8 mouse cellular contexts compared by ENCODE assay signal in the genomic region with DNA sequence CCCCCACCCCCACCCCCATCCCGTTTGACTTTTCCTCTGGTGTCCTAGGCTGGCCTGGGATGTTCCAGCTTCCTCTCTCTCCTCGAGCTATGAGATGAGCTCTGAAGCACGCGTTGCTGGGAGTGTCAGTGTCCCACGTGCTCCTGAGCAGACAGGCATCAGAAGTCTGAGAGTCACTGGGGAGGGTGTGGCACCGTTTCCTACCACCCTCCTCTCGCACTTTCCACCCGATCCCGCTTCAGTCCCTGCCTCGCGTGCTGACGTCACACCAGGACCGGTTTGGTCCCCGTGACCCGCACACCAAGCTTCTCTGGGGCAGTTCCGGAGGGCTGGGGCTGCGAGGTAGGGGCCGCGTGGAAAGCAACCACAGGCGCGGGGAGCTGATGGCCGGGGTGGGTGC. TPM values are rescaled to one million over a fixed set of nuclear protein-coding genes. Genes with fewer than 3 reads are reported as not detected.
A peak's percentile ranks its signal among the peaks of the same experiment; 100 is the strongest.
DNase-seq lines count a peak whose midpoint lies in the region; ATAC-seq and TF ChIP-seq lines count a peak whose summit lies in the region.

No protein-coding gene starts in this region.

- no peaks in the 10 kb centered on the region for H3K36me3 ChIP-seq in forebrain, embryonic 13.5 days (ENCODE audit: poor library complexity, severe bottlenecking)
- no peaks in the 10 kb centered on the region for H3K36me3 ChIP-seq in intestine, postnatal 0 days (ENCODE audit: control insufficient read depth, insufficient read depth)
- no peaks in the 10 kb centered on the region for H3K36me3 ChIP-seq in small intestine, adult 2 months (ENCODE audit: control insufficient read depth, insufficient read depth, low read length)

- ATAC-seq in forebrain, embryonic 13.5 days: no peak
- peak; percentile 48; the same call in 1 of the 2 replicates for ATAC-seq in intestine, postnatal 0 days
- ATAC-seq in cerebellum, adult (ENCODE audit: insufficient number of reproducible peaks, low FRiP score, low TSS enrichment): no peak

- H3K27ac ChIP-seq in forebrain, embryonic 13.5 days: no peak overlapping the region
- no peak overlapping the region for H3K27ac ChIP-seq in intestine, postnatal 0 days (ENCODE audit: low read depth, low read length)
- H3K27ac ChIP-seq in small intestine, adult 2 months (ENCODE audit: insufficient read depth, low read depth, low read length): no peak overlapping the region

- under 1% methylated on average over 21 of the region's 22 CpGs for WGBS in forebrain, embryonic 13.5 days
- 0% methylated on average over 22 of the region's 22 CpGs for WGBS in intestine, postnatal 0 days
- WGBS in small intestine, adult 2 months: under 1% methylated on average over 22 of the region's 22 CpGs

- no peak for TF ChIP-seq CTCF in intestine, postnatal 0 days (IDR thresholded peaks at IDR 0.05; ENCODE audit: low read depth)
- no peak for TF ChIP-seq CTCF in small intestine, adult 2 months (IDR thresholded peaks at IDR 0.05; ENCODE audit: extremely low read depth, insufficient read length, insufficient replicate concordance, low read depth, low read length)

- peak overlapping the region; percentile 59 for H3K4me2 ChIP-seq in forebrain, embryonic 13.5 days
- peak overlapping the region; percentile 62 for H3K4me2 ChIP-seq in intestine, postnatal 0 days (replicated peaks; ENCODE audit: low read depth)

- H3K4me3 ChIP-seq in forebrain, embryonic 13.5 days: peak overlapping the region; percentile 23
- peak overlapping the region; percentile 26 for H3K4me3 ChIP-seq in intestine, postnatal 0 days (ENCODE audit: low read depth, low read length)
- H3K4me3 ChIP-seq in small intestine, adult 2 months (ENCODE audit: low read depth, low read length): peak overlapping the region; percentile 52

- no peak for TF ChIP-seq POLR2A in small intestine, adult 2 months (IDR thresholded peaks at IDR 0.05; ENCODE audit: low read depth, low read length)

- DNase-seq in adrenal gland, adult (ENCODE audit: inconsistent age in 2 of 2, low spot score in 1 of 2): peak; percentile 38 to 70
- no peak for DNase-seq in adrenal gland, adult 18-20 months (ENCODE audit: low spot score in 2 of 2)
- peak; percentile 87 for DNase-seq in ES-CJ7 (ENCODE audit: low read depth, low spot score)
- DNase-seq in lung, postnatal 4 days: peak; percentile 70 to 77

- peak overlapping the region; percentile 30 for H3K9ac ChIP-seq in forebrain, embryonic 13.5 days
- no peak overlapping the region for H3K9ac ChIP-seq in intestine, postnatal 0 days (ENCODE audit: low read depth, low read length)

- peaks cover 32% of the 10 kb centered on the region for H3K27me3 ChIP-seq in forebrain, embryonic 13.5 days
- H3K27me3 ChIP-seq in intestine, postnatal 0 days (replicated peaks; ENCODE audit: control insufficient read depth, insufficient read depth, low read length): peaks cover 13% of the 10 kb centered on the region
- peaks cover 20% of the 10 kb centered on the region for H3K27me3 ChIP-seq in small intestine, adult 2 months (ENCODE audit: control insufficient read depth, insufficient read depth, low read length)

- H3K4me1 ChIP-seq in forebrain, embryonic 13.5 days: peaks cover 6% of the 10 kb centered on the region
- no peaks in the 10 kb centered on the region for H3K4me1 ChIP-seq in intestine, postnatal 0 days (replicated peaks; ENCODE audit: control insufficient read depth, insufficient read depth, low read length)
- H3K4me1 ChIP-seq in small intestine, adult 2 months (ENCODE audit: control insufficient read depth, insufficient read depth, insufficient read length, low read length): peaks cover 2% of the 10 kb centered on the region; the same call in 1 of the 2 replicates

- H3K9me3 ChIP-seq in forebrain, embryonic 13.5 days (replicated peaks): no peaks in the 10 kb centered on the region; the same call in 1 of the 2 replicates
- H3K9me3 ChIP-seq in intestine, postnatal 0 days (ENCODE audit: control insufficient read depth): no peaks in the 10 kb centered on the region

RNA-seq across cellular contexts. Expression of a gene that starts 11.4 kb away (rescaled TPM):
- total RNA-seq in adrenal gland, adult 18-20 months (2021): 1 to 10 TPM in 1 of 2 experiments, under 1 TPM in 1; 0.17 to 1.5 TPM
- 2.7 and 3.3 TPM in 2 replicates for polyA plus RNA-seq in forebrain, embryonic 13.5 days (2015; fragmentation: Nextera tagmentation; extraction: Ambion mirVana)
- 1.2 and 1.3 TPM in 2 replicates for polyA plus RNA-seq in intestine, postnatal 0 days (2015; fragmentation: Nextera tagmentation; extraction: Ambion mirVana)
- 2.0 and 3.8 TPM in 2 replicates for polyA plus RNA-seq in small intestine, adult 2 months (2012; rRNA removed)

RNA-seq across cellular contexts. Expression of a gene that starts 30.5 kb away (rescaled TPM):
- total RNA-seq in adrenal gland, adult 18-20 months (2021): 10 to 100 TPM; 12.7 to 14.9 TPM
- 21.2 and 25.1 TPM in 2 replicates for polyA plus RNA-seq in forebrain, embryonic 13.5 days (2015; fragmentation: Nextera tagmentation; extraction: Ambion mirVana)
- polyA plus RNA-seq in intestine, postnatal 0 days (2015; fragmentation: Nextera tagmentation; extraction: Ambion mirVana): 7.5 and 8.0 TPM in 2 replicates
- 8.8 and 17.8 TPM in 2 replicates for polyA plus RNA-seq in small intestine, adult 2 months (2012; rRNA removed)

RNA-seq across cellular contexts. Expression of a gene that starts 33.1 kb away (rescaled TPM):
- total RNA-seq in adrenal gland, adult 18-20 months (2021): 10 to 100 TPM; 11.4 to 14.3 TPM
- 20.1 and 27.6 TPM in 2 replicates for polyA plus RNA-seq in forebrain, embryonic 13.5 days (2015; fragmentation: Nextera tagmentation; extraction: Ambion mirVana)
- 5.7 and 7.0 TPM in 2 replicates for polyA plus RNA-seq in intestine, postnatal 0 days (2015; fragmentation: Nextera tagmentation; extraction: Ambion mirVana)
- polyA plus RNA-seq in small intestine, adult 2 months (2012; rRNA removed): 3.4 and 6.9 TPM in 2 replicates

Comparison
In these comparisons a context has a peak if more than half of its experiments do, and no peak if none do; other contexts are left out.
1. DNase-seq: peak in adrenal gland, adult (2 of 2), ES-CJ7 (single experiment) and lung, postnatal 4 days (2 of 2); none in adrenal gland, adult 18-20 months (0 of 2).
2. Peak in every context shown above with its lines, with median percentiles within 50 percentile points of each other: H3K4me3 ChIP-seq.